Mouse (Mus musculus) T-helper 17 cell (primary cell): ENCODE measurements around the gene Kalrn.
"Not testable (repeated sequence)": the region's sequence is repeated elsewhere in the genome, so short reads cannot be mapped to it uniquely, and the experiment has no call there.

ENCODE experiments used
- in situ Hi-C, 2 experiments: fragments of 300-600 bp; cut with MboI, MseI; formaldehyde crosslinking; loops; 1 replicate in 1 of 2; 2 replicates in 1 of 2; pipeline ENCODE4 v1.15.1; 2025; ENCODE audit warnings: high pct_unique_total_duplicates in 2 of 2

Gene Kalrn

GRCm38 (mm10) chr16:34314071-34314470, 259.3 kb downstream of the Kalrn start:
- in situ Hi-C loops: no loop called here

- in situ Hi-C loops: no loop called here
These were observed 261.8 kb downstream of the Kalrn start for GRCm38 (mm10) chr16:34311577-34311976.

GRCm38 (mm10) chr16:34310363-34310762, 263.0 kb downstream of the Kalrn start:
- in situ Hi-C loops: no loop called here

- in situ Hi-C loops: no loop called here
These were observed 265.0 kb downstream of the Kalrn start for GRCm38 (mm10) chr16:34308324-34308723.

GRCm38 (mm10) chr16:34307458-34307857, 265.9 kb downstream of the Kalrn start:
- in situ Hi-C loops: no loop called here

GRCm38 (mm10) chr16:34305586-34305985, 267.7 kb downstream of the Kalrn start:
- in situ Hi-C loops: no loop called here

- in situ Hi-C loops: not testable (repeated sequence)
These were observed 269.5 kb downstream of the Kalrn start for GRCm38 (mm10) chr16:34303818-34304217.

- in situ Hi-C loops: no loop called here
These were observed 270.8 kb downstream of the Kalrn start for GRCm38 (mm10) chr16:34302503-34302902.

- in situ Hi-C loops: no loop called here
These were observed 271.3 kb downstream of the Kalrn start for GRCm38 (mm10) chr16:34302063-34302462.

- in situ Hi-C loops: no loop called here
These were observed 274.1 kb downstream of the Kalrn start for GRCm38 (mm10) chr16:34299226-34299625.

- in situ Hi-C loops: no loop called here
These were observed 275.2 kb downstream of the Kalrn start for GRCm38 (mm10) chr16:34297911-34298682.

GRCm38 (mm10) chr16:34294568-34294967, 278.8 kb downstream of the Kalrn start:
- in situ Hi-C loops: no loop called here

- in situ Hi-C loops: no loop called here
These were observed 279.7 kb downstream of the Kalrn start for GRCm38 (mm10) chr16:34293675-34294074.

- in situ Hi-C loops: no loop called here
These were observed 283.7 kb downstream of the Kalrn start for GRCm38 (mm10) chr16:34289583-34289982.

- in situ Hi-C loops: no loop called here
These were observed 291.3 kb downstream of the Kalrn start for GRCm38 (mm10) chr16:34282026-34282425.

GRCm38 (mm10) chr16:34279654-34280383, 293.5 kb downstream of the Kalrn start:
- in situ Hi-C loops: no loop called here

GRCm38 (mm10) chr16:34278249-34278790, 295.0 kb downstream of the Kalrn start:
- in situ Hi-C loops: no loop called here

GRCm38 (mm10) chr16:34274607-34275006, 298.7 kb downstream of the Kalrn start:
- in situ Hi-C loops: no loop called here

- in situ Hi-C loops: no loop called here
These were observed 301.9 kb downstream of the Kalrn start for GRCm38 (mm10) chr16:34271476-34271875.

- in situ Hi-C loops: no loop called here
These were observed 302.7 kb downstream of the Kalrn start for GRCm38 (mm10) chr16:34270681-34271080.

GRCm38 (mm10) chr16:34269642-34270041, 303.7 kb downstream of the Kalrn start:
- in situ Hi-C loops: loop anchor here in 1 of 2 experiments (10.0 kb wide), 1 partner anchor 1135 kb away; no protein-coding TSS in a partner anchor

- in situ Hi-C loops: loop anchor here in 1 of 2 experiments (10.0 kb wide), 1 partner anchor 1133 kb away; no protein-coding TSS in a partner anchor
These were observed 305.6 kb downstream of the Kalrn start for GRCm38 (mm10) chr16:34267751-34268150.
